Mouse (Mus musculus): ENCODE measurements around the gene Tmem170b.
A peak's percentile ranks its signal among the peaks of the same experiment; 100 is the strongest.

The Tmem170b gene

GRCm38 (mm10) chr13:41605099-41606010 lies at the start of gene Tmem170b:
Tmem170b (plus strand) TSS chr13:41605907.
- peak; percentile 96 for DNase-seq

GRCm38 (mm10) chr13:41561024-41561423 lies 44.7 kb upstream of the Tmem170b start:
- no peak for DNase-seq

DNA sequence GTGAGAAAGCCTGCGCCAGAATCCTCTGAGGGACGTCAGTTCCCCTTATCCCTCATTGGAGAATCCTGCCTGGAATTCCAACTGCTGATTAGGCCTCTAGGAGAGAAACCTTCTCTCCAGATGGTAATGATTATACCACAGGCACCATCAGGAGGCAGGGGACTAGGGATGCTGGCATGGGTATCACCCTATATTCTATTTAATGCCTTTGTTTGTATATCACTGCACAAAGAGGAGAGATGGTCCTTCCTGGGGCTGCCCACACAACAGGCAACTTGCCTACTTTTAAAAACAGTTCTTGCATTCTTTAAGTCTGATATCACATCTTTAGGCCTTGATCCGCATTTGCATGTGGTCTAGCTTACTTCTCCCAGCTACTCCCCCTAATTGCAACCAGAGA lies 37.3 kb upstream of the Tmem170b start:
- DNase-seq: no peak

DNA sequence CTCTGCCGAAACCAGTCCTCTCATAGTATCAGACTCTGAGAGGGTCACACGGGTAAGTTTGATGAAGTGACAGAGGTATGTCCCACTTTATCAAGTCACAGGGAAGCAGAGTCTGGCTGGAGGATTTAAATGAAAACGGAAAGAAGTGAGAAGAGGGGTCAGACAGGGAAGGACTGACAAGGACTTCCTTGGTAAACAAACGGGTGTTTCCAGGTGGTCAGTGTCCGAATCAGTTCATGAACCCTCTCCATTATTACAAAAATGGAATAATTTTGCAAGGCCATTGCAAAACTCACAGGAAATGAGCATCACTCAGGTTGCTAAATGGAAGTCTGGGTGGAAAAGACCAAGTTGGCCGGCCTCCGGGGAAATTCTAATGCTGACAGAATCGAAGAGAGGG lies 36.8 kb upstream of the Tmem170b start:
- no peak for DNase-seq

DNA sequence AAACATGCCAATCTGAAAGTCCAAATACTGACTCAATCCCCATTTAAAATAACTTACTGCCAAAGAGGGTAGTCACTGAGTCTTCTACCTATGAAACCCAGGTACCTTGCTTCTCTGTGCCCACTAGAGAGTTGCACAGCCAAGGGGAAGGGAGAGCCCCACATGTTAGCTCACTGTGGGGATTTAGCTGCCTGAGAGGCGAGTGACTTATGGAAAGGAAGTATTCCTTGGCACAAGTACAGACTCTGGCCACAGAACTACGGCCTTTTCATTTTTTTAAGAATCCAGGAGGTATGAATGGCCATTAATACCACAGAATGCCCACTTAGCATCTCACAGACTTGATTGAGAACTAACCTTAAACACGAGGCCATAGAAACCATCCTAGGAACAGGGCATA lies 35.9 kb upstream of the Tmem170b start:
- no peak for DNase-seq

- DNase-seq: peak; percentile 81
Measured at GRCm38 (mm10) chr13:41571368-41572350, 34.0 kb upstream of the Tmem170b start.

GRCm38 (mm10) chr13:41572351-41572735 lies 33.4 kb upstream of the Tmem170b start:
- no peak for DNase-seq

DNA sequence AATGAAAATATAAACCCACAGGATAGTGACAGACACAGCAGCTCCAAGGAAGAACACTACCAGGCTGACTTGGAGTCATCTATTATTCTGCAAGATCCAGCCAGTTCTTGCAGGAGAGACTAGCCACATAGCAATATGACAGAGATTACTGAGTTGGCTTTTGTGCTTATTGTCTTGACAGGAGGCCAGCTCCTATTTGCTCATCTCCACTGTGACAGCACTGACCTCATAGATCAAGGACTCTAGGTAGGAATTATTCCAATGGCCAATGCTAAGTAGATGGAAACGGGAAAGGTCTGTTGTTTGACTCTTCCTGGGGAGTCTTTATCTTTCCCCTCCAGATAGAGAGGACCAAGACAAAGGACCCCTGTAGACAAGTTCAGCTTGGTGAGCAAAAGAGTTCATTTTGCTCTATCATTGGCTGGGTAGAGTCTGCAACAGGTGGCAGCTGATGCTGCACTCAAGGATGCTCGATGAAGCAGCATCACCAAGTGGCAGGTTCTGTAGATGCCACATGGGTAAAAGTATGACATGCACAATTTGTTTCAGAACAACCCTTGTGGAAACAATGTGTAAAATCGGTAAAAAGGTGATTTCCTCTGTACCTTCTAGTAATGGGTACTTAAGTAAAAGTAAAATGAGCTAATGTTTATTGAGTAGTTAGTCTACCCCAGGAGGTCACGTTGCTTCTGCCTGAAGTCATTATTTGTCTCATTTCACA lies 32.4 kb upstream of the Tmem170b start:
- no peak for DNase-seq

DNA sequence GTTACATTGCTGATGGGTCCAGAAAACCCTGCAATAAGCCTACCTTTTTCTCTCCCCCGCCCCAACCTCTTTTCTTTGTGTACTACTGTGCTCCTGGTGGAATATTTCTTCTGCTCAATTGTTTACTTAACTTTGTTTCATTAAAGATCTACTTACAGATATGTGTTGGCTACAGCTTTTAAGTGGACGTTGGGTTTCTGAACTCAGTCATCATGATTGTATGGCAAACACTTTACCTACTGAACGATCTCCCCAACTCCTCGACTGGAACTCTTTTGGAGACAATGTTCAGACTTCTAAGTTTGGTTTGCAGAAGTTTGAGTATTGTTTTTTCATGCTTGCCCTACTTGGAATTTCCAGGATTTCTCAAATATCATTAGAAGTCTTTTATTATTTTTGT lies 24.6 kb upstream of the Tmem170b start:
- DNase-seq: no peak

GRCm38 (mm10) chr13:41583666-41584357 lies 21.9 kb upstream of the Tmem170b start:
- DNase-seq: no peak

DNA sequence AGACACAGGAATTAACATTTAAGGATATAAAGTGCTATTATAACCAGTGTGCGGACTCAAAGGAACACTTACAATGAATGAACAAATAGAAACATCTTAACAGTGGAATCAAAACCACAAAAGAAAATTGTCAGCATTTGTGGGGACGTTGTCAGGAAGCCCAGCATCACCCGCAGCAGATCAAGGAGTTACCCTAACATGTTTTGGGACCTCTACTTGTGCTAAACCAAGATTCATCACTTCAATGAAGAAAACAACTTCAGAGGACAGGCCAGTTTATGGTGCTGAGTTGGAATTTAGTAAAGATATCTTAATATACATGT lies 21.4 kb upstream of the Tmem170b start:
- DNase-seq: no peak

DNA sequence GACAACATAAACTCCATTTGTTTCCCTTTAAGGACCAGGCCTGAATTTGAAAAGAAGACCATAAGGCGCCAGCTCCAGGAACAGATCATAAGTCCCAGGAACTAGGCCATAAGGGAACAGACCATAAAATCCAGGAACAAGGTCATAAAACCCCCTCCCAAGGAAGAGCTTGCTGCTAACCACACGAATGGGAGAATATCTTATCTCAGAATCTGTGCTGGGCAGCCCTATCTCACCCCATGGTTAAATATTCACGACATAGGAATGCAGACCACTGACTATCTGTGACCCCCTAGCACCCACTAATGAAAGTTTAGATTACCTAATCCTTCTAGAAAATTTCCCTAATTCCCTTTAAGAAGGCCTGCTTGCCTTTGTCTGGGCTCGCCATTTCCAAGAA lies 20.8 kb upstream of the Tmem170b start:
- no peak for DNase-seq

DNA sequence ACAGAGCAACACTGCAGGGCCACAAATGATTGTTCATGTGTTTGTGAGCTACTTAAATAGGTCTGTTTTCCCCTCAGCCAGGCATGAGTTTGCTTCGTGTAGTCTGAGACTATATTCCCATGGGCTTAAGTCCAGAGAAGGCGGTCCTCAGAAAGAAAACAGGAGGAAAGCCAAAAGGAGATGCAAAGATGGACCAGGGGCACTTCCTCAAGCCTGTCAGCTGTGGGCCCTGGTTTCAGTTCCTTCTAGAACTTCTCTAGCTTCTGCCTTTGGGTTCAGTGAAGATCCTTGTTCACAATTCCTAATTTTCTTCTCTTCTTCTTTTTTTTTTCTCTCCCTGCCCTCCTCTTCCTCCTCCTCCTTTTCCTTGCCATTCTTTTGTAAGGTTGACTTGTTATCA lies 9.0 kb upstream of the Tmem170b start:
- DNase-seq: no peak

GRCm38 (mm10) chr13:41599977-41600376 lies 5.7 kb upstream of the Tmem170b start:
- no peak for DNase-seq

DNA sequence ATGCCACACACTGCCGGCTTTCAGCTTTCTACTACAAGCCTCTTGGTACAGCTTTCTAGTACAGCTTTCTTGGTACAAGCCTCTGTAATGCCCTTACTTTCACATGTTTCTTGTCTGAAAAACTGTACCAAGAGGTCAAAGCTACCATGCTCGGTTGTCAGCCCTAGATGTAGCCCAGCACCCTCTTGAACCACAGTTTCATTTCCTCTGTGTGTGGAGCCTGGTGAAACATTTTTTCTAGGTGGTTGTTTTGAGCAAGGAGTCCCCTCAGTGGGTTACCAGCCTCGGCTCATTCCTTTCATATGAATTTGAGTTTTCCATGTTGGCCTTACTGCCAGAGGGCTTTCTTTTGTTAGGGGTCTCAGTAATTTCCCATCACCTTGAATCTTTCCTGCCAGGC lies 4.7 kb upstream of the Tmem170b start:
- DNase-seq: no peak

DNA sequence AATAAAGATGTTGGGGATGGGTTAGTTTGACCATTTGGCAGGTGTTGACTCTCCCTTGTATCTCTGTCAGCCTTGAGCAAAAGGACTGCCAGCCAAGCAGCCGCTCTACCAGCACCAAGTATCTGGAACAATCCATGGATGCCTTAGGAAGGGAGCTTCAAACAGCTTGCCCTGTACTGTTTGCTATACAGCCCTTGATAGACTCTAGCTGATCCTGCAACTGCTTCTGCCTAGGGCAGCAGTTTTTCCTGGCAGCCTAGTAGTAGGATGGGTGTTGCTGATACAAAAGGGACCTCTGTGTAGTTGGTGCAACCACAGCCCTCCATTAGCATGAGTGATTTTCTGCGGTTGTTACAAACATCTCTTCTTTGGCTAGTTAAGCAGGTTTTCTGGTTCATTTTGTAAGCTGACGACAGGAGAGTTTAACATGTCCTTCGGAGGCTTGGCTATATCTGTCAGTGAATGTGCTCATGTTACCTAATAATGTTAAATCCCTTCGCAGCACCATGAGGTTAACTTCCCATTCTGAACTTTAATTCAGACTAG lies 1.7 kb upstream of the Tmem170b start:
- no peak for DNase-seq

- peak; percentile 73 for DNase-seq
Measured at GRCm38 (mm10) chr13:41606081-41607000, 634 bp downstream of the Tmem170b start.

DNA sequence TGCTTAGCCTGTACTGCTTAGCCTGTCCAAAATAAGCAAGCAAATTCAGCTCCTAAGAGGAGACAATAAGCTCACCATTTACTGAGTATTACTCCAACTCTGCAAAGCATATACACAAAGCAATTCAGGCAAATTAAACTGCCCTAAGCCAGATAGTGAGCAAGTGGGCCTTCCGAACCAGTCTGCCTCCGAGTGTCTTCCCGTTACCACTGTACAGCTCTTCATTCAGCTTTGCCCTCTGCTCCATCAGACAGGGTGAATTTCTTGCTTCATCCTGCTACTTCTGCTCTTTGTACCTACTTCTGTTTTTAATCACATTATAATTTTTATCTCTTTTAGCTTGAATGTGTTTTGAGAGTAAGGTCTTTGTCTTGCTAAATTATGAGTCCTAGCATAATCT lies 1.9 kb downstream of the Tmem170b start:
- no peak for DNase-seq

DNA sequence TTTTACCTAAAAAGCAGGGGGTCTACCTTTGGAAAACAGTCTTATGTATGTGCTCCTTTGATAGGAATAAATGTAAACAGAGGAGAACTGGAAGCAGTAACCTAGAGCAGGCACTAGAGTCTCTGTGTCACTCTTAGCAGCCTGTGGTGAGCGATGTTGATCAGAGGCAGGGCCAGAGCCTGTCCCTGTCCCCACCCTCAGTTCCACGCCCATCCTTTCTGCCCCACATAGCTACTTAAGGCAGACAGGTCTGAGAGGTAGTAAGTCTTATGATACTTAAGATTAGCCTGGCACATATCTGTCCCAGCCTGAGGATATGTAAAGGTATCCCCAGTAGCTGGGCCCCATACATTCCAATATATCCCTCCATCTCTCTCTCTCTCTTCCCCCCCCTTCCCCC lies 2.9 kb downstream of the Tmem170b start:
- DNase-seq: no peak

GRCm38 (mm10) chr13:41611046-41611445 lies 5.3 kb downstream of the Tmem170b start:
- no peak for DNase-seq

GRCm38 (mm10) chr13:41614539-41614938 lies 8.8 kb downstream of the Tmem170b start:
- no peak for DNase-seq

All from cerebellum, adult 8-10 months (tissue).